Mouse (Mus musculus) forebrain, embryonic 11.5 days (tissue): ENCODE data around the gene Vars. TPM values are rescaled to one million over a fixed set of nuclear protein-coding genes. Genes with fewer than 3 reads are reported as not detected.

Experiments
- ATAC-seq: fragments of 200-750 bp; cut with Nextera tagmentation; replicated peaks from 2 replicates; pipeline ENCODE4 v1.8.0; 2017; ENCODE audit warnings: moderate TSS enrichment; ENCODE audit not compliant: low FRiP score
- DNase-seq: peaks from one replicate; pipeline ENCODE4 v3.0.0-alpha.2; 2017; ENCODE audit warnings: low spot score
- H3K27ac ChIP-seq: fragments of 300-500 bp; sonication (generic); 2 replicates; pipeline ENCODE4 v1.5.1; 2014; ENCODE audit warnings: low read depth, low read length
- H3K27me3 ChIP-seq: fragments of 300-500 bp; sonication (generic); 2 replicates; pipeline ENCODE4 v1.6.1; 2014; ENCODE audit warnings: mild to moderate bottlenecking, low read length, mixed read lengths; ENCODE audit not compliant: control insufficient read depth, insufficient read depth
- H3K36me3 ChIP-seq: fragments of 300-500 bp; sonication (generic); 2 replicates; pipeline ENCODE4 v1.6.1; 2014; ENCODE audit warnings: mild to moderate bottlenecking, low read length, moderate library complexity, mixed read lengths; ENCODE audit not compliant: control insufficient read depth, insufficient read depth
- H3K4me1 ChIP-seq: fragments of 300-500 bp; sonication (generic); replicated peaks from 2 replicates; pipeline ENCODE4 v1.6.1; 2014; ENCODE audit warnings: low read length, mixed read lengths; ENCODE audit not compliant: control insufficient read depth, insufficient read depth
- H3K4me2 ChIP-seq: fragments of 300-500 bp; sonication (generic); 2 replicates; pipeline ENCODE4 v1.6.1; 2014; ENCODE audit warnings: low read depth, mild to moderate bottlenecking, low read length, moderate library complexity, mixed read lengths; ENCODE audit not compliant: severe bottlenecking
- H3K4me3 ChIP-seq: fragments of 300-500 bp; sonication (generic); 2 replicates; pipeline ENCODE4 v1.5.1; 2014; ENCODE audit warnings: low read depth, low read length
- H3K9ac ChIP-seq: fragments of 300-500 bp; sonication (generic); 2 replicates; pipeline ENCODE4 v1.6.1; 2014; ENCODE audit warnings: low read length
- H3K9me3 ChIP-seq: fragments of 300-500 bp; sonication (generic); 2 replicates; pipeline ENCODE4 v1.6.1; 2016; ENCODE audit warnings: low read length, mixed read lengths; ENCODE audit not compliant: control insufficient read depth
- WGBS: fragments of 180-500 bp; shearing (Covaris S2); extraction: QIAGEN DNeasy Blood & Tissue Kit; methylation state at CpG from one replicate; pipeline ENCODE4 v1.1.7; 2014; 5-methylcytosine and 5-hydroxymethylcytosine counted together
- polyA plus RNA-seq: library from polyadenylated mRNA; unstranded; fragments of >200 nt; fragmentation: Nextera tagmentation; extraction: Ambion mirVana; gene quantifications from 2 replicates; pipeline ENCODE4 v1.2.1, GENCODE M21; 2014

Gene Vars
- polyA plus RNA-seq, 1 experiment from 2014 or later, result 174 TPM

DNA sequence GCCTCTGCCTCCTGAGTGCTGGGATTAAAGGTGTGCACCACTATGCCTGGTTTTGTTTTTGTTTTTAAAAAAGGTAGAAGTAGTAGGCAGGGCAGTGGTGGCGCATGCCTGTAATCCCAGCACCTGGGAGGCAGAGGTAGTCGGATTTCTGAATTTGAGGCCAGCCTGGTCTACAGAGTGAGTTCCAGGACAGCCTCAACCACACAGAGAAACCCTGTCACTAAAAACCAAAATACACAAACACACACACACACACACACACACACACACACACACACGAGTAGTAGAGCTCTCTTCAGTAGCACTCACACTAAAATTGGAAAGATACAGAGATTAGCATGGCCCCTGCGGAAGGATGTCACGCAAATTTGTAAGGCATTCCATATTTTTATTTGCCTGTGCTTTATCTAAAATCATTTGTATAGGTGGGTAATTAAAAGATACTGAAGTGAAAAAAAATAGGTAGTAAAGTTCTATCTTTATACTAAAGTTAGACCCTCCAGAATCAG is 48.2 kb downstream of the Vars start:
- Histone ChIP-seq H3K4me3 (no peak overlapping the region), H3K4me2 (peak overlapping the region; percentile 88; the same call in 1 of the 2 replicates), H3K4me1 (peaks cover 32% of the 10 kb centered on the region), H3K9me3 (no peaks in the 10 kb centered on the region; the same call in 1 of the 2 replicates), H3K27me3 (no peaks in the 10 kb centered on the region), H3K36me3 (peaks cover under 1% of the 10 kb centered on the region; the same call in 1 of the 2 replicates), H3K27ac (peak overlapping the region; percentile 86), H3K9ac (peak overlapping the region; percentile 79; the same call in 1 of the 2 replicates)
- DNase-seq, result peak; percentile 43
- 79% methylated on average over 5 of the region's 5 CpGs for WGBS
- ATAC-seq, result no peak

GRCm38 (mm10) chr17:35049561-35050016 is 48.8 kb downstream of the Vars start, which contains the start of gene Clic1:
TSS of gene Clic1 (plus strand) at chr17:35049966.
- peak within 1 kb of the TSS; percentile 86 for H3K27ac ChIP-seq
- H3K27me3 ChIP-seq, result no peaks in the 10 kb centered on the region
- peak; percentile 88 for DNase-seq
- H3K4me2 ChIP-seq, result peak within 1 kb of the TSS; percentile 88
- H3K36me3 ChIP-seq, result peaks cover 5% of the 10 kb centered on the region
- peak within 1 kb of the TSS; percentile 79 for H3K9ac ChIP-seq
- peak; percentile 5; the same call in 1 of the 2 replicates for ATAC-seq
- H3K9me3 ChIP-seq, result no peaks in the 10 kb centered on the region; the same call in none of the 2 replicates
- 1% methylated on average over 11 of the region's 11 CpGs for WGBS
- H3K4me1 ChIP-seq, result peaks cover 32% of the 10 kb centered on the region
- H3K4me3 ChIP-seq, result peak within 1 kb of the TSS; percentile 58

DNA sequence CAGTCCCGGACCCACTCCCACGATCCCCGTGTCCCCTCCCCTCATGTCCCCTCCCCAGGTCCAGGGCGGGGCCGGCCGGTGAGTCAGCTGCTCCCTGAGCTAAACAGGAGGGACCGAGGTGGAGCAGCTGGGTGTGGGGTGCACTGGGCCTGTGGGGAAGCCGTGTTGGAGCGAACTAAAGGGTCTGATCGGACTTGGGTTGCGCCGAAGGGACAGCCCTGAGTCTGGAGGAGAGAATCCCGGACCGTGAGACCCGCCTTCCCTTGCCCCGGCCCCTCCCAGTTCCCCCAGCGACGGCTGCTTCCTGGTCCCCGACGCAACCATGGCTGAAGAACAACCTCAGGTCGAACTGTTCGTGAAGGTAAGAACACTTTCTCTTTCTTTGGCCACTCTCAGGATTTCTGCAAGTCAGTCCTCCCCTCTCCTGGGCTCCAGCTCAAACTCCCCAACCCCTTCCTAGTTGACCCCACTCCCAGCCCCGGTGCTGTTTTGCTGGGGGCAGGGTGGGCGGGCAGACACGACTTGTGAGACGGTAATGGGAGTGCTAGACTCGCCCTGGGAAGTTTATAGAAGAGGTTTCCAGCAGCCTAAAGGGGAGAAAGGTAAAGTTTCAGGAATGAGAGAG is 49.5 kb downstream of the Vars start:
- peaks cover 32% of the 10 kb centered on the region for H3K4me1 ChIP-seq
- WGBS, result 2% methylated on average over 27 of the region's 27 CpGs

DNA sequence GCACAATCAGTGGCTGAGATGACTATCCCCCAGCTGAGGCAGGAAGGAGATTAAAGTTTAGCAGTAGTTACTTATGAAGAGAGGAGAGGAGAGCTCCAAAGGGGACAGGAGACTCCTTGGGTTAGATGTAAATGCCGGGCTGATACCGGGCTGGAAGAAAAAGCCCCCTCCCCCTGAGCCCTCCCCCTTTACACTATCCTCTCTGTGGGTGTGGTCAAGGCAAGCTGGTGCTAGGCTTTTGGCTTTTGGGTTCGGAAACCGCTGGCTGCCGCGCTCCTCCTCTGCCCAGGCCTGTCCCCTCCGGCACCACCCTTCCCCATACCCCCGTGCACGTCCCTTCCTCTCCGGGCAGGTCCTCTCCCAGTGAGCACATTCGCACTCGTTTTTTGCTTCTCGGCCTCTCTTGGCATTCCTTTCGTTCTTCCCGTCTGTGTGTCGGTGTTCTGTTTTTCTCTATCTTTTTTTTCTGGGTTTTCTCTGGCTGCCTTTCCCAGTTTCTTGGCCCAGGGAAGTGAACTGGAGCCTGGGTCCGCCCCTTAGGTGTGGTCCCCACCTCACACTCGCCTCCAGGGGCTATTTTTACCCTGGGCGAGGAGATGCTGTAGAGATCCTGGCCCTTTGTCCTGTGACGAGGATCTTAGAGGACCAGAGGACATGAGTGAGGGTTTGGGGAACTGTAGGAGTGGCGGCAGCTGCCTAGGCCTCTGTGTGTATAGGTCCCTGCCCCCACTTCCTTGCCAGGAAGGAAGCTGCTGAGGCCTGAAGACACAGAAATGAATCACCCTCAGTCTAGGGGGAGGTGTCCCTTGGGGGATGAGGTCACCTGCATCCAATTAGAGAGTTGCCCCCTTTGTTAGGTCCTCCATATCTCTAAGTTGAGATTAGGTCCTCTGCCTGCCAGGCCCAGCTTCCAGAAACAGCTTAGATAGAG is 50.6 kb downstream of the Vars start:
- 2% methylated on average over 21 of the region's 21 CpGs for WGBS

More for the DNA sequence above, 49.5 kb downstream of the Vars start:
- peak overlapping the region; percentile 88 for H3K4me2 ChIP-seq
- peaks cover 5% of the 10 kb centered on the region for H3K36me3 ChIP-seq
- no peaks in the 10 kb centered on the region; the same call in none of the 2 replicates for H3K9me3 ChIP-seq
- no peak for ATAC-seq
- peak; percentile 82 for DNase-seq
- no peaks in the 10 kb centered on the region for H3K27me3 ChIP-seq
- peak overlapping the region; percentile 58 for H3K4me3 ChIP-seq
- H3K27ac ChIP-seq, result peak overlapping the region; percentile 86
- peak overlapping the region; percentile 79 for H3K9ac ChIP-seq

GRCm38 (mm10) chr17:35052271-35052798 is 51.5 kb downstream of the Vars start:
- 87% methylated on average over 12 of the region's 12 CpGs for WGBS
- Histone ChIP-seq H3K27me3 (no peaks in the 10 kb centered on the region), H3K4me3 (peak overlapping the region; percentile 58; the same call in 1 of the 2 replicates), H3K4me2 (peak overlapping the region; percentile 88), H3K9me3 (no peaks in the 10 kb centered on the region; the same call in none of the 2 replicates), H3K36me3 (peaks cover 11% of the 10 kb centered on the region), H3K27ac (peak overlapping the region; percentile 91), H3K4me1 (peaks cover 25% of the 10 kb centered on the region), H3K9ac (peak overlapping the region; percentile 74)
- DNase-seq, result no peak
- no peak for ATAC-seq

More for the DNA sequence above, 50.6 kb downstream of the Vars start:
- Histone ChIP-seq H3K4me1 (peaks cover 29% of the 10 kb centered on the region), H3K27me3 (no peaks in the 10 kb centered on the region), H3K9ac (peak overlapping the region; percentile 74), H3K36me3 (peaks cover 11% of the 10 kb centered on the region), H3K4me2 (peak overlapping the region; percentile 88), H3K4me3 (peak overlapping the region; percentile 58), H3K27ac (peak overlapping the region; percentile 91), H3K9me3 (no peaks in the 10 kb centered on the region; the same call in none of the 2 replicates)
- ATAC-seq (peak; percentile 43), DNase-seq (peak; percentile 81)

GRCm38 (mm10) chr17:35055691-35056495 is 55.1 kb downstream of the Vars start:
- H3K9ac ChIP-seq, result no peak overlapping the region
- H3K4me2 ChIP-seq, result no peak overlapping the region
- DNase-seq (no peak), ATAC-seq (no peak)
- H3K4me3 ChIP-seq, result no peak overlapping the region
- H3K36me3 ChIP-seq, result peaks cover 11% of the 10 kb centered on the region
- no peak overlapping the region for H3K27ac ChIP-seq
- H3K9me3 ChIP-seq, result no peaks in the 10 kb centered on the region; the same call in none of the 2 replicates
- no peaks in the 10 kb centered on the region for H3K27me3 ChIP-seq
- 95% methylated on average over 7 of the region's 7 CpGs for whole genome bisulfite sequencing
- peaks cover 21% of the 10 kb centered on the region for H3K4me1 ChIP-seq

DNA sequence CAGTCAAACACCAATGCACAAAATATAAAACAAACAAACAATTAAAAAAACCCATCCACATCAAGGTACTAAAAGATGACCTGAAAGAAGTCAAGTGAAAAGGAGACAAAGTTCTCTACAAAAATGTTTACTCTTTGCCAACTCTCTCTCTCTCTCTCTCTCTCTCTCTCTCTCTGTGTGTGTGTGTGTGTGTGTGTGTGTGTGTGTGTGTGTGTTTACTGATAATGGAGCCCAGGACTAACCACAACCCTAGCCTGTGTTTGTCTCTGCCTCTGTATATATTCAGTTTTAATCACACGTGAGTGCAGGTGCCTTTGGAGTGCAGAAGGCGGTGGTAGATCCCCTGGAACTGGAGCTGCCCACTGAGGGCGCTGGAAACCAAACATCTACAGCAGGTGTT is 56.3 kb downstream of the Vars start:
- Histone ChIP-seq H3K27me3 (no peaks in the 10 kb centered on the region), H3K4me2 (no peak overlapping the region), H3K9me3 (no peaks in the 10 kb centered on the region; the same call in none of the 2 replicates), H3K4me1 (peaks cover 14% of the 10 kb centered on the region), H3K4me3 (no peak overlapping the region), H3K9ac (no peak overlapping the region), H3K27ac (no peak overlapping the region), H3K36me3 (peaks cover 18% of the 10 kb centered on the region)
- no peak for DNase-seq
- ATAC-seq, result no peak
- 78% methylated on average over 3 of the region's 3 CpGs for WGBS
